Mouse (Mus musculus) lung, postnatal 14 days (tissue): ENCODE data around the gene Rps10.

ENCODE experiments used
- DNase-seq: peaks from one replicate; pipeline ENCODE4 v3.0.0; 2021

Rps10 gene

GRCm38 (mm10) chr17:27636132-27637020 is at the start of gene Rps10:
Gene Rps10 (minus strand): TSS chr17:27636669.
- DNase-seq = no peak

GRCm38 (mm10) chr17:27685550-27685913 is 49.1 kb upstream of the Rps10 start:
- no peak for DNase-seq

GRCm38 (mm10) chr17:27684886-27685549 is 48.5 kb upstream of the Rps10 start:
- DNase-seq = peak; percentile 40

DNA sequence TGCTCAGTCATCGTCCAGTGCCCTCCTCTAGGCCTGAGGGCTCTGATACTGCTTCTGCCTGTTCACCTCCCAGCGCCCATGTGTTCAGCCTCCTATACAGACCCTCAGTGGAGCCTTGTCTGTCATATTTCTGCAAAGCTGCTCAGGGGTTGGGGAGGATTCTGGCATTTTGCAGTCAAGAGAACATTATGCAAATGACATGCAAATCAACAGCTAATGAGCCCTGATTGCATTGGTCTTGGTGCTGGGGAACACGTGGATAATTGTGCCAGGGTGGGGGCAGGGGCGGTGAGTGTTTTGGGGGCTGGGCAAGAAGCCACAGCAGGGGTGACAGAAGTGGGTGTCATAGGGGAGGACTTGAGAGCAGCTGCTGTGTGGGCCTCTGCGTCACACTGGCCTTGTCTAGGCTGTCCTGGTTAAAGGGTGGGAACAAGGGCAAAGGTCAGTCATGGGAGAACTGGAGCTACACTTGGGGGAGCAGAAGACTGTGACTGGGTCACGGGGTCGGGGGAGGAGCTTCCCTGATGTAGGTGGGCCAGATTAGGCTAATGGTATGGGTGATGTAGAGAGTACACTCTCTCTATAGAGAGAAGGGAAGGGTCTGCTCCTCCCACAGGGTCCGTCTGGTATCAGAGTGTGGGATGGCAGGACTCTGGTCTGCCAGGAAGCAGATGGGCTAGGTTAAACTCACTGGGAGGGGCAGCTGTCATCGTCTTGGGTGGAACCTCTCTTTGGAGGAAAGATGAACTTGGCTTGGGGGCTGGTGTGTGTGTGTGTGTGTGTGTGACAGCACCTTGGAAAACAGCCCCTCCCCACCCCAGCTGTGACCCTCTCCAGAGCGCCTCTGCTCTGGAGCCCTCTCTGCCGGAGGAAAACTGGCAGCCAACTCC is 42.7 kb upstream of the Rps10 start:
- DNase-seq = no peak

GRCm38 (mm10) chr17:27677756-27678155 is 41.3 kb upstream of the Rps10 start:
- no peak for DNase-seq

- no peak for DNase-seq
Observed at GRCm38 (mm10) chr17:27676270-27676669, 39.8 kb upstream of the Rps10 start.

GRCm38 (mm10) chr17:27675453-27675852 is 39.0 kb upstream of the Rps10 start:
- DNase-seq = no peak

- no peak for DNase-seq
Observed at GRCm38 (mm10) chr17:27673945-27674344, 37.5 kb upstream of the Rps10 start.

DNA sequence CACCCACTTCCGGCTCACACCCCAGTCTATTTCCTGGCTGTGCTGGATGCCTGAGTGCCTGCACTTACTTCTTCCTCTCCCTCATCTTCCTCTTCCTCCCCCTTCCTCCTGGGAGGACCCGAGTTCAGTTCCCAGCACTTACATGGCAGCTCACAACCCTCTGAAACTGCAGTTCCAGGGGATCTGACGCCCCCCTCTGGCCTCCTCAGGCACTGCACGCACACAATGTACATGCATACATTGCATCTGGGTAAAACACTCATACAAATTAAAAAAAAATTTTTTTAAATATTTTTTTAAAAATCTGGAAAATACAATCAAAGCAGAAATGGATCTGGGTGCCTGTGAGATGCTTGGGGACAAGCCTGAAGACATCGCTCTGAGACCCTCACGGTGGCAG is 35.3 kb upstream of the Rps10 start:
- DNase-seq = no peak

DNA sequence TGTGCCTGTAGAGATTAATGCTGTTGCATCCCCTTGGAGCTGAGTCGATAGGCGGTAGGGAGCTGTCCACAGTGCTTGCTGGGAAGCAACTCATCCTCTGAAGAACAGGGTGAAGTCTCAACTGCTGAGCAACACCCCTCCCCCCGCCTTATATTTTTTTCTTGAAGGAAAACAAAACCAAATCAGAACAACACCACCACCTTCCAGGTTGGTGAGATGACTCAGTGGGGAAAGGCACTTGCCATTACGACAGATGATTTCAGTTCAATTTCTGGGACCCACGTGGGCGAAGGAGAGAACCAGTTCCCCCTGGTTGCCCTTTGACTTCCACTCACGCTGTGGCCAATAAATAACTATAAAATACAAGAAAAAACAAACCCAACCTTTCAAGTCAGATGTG is 22.3 kb upstream of the Rps10 start:
- no peak for DNase-seq

- no peak for DNase-seq
Observed at GRCm38 (mm10) chr17:27657123-27657522, 20.7 kb upstream of the Rps10 start.

GRCm38 (mm10) chr17:27656414-27656813 is 19.9 kb upstream of the Rps10 start:
- no peak for DNase-seq

DNA sequence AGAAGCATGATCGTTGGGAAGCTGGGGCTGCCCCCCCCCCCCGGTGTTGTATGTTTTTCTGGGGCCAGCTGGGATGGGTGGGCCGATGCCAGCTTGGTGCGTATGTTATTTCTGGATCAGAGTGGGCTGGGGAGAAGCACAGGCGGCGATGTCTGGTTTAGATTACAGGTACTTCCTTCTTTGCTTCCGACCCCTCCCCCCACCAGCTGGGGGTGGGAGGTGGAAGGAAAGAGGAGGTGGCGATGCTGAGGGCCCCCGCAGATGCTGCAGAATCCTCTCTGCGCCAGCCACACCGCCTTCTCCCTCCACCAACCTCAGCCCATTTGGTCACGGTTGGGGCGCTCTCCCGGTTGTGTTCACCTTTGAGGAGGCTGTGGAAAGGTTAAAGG is 19.5 kb upstream of the Rps10 start:
- DNase-seq = no peak

DNA sequence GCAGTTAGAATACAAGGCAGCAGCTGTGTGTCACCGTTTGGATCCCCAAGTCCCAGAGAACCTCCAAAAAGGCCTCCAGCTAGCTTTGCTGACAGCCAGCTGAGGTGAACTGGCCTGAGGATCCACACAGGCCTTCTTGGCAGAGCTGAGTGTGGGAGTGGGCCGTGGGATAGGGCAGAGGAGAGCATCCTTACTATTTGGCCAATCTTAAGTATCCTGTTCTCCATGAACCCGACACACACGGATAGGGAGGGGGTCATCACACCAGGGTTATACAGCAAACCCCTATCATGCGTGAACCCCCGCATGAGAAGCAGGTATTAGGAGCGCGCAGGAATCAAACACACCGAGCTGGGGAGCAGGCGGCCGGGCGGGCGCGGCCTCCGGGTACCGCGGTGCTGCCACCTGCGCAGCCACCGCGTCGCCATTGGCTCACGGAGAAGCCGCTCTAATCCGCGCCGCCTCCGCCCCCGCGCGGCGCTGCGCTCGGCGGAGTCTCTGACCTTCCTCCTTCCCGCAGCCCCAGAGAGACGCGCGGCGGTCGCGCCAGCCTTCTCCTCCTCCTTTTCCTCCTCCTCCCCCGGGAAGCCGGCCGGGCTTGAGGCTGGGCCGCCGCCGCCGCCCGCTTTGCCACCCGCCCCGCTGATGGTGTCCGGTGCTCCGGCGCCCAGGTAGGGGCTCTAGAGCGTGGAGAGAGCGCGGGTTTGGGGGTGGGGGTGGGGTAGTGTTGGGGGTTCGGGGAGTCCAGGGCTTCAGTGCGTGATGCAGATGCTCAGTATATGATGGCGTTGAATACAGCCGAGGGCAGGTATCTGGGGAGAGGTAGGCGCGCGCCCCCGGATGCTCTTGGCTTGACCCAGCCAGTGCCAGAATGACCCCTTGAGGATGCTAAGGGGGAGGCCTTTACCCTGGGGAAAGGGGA is 18.9 kb upstream of the Rps10 start, which contains the start of gene Pacsin1:
Pacsin1 (plus strand) TSS at position 421 of the 922 bp plus-strand sequence.
- DNase-seq = peak; percentile 25

GRCm38 (mm10) chr17:27653253-27653959 is 16.9 kb upstream of the Rps10 start:
- DNase-seq = no peak

DNA sequence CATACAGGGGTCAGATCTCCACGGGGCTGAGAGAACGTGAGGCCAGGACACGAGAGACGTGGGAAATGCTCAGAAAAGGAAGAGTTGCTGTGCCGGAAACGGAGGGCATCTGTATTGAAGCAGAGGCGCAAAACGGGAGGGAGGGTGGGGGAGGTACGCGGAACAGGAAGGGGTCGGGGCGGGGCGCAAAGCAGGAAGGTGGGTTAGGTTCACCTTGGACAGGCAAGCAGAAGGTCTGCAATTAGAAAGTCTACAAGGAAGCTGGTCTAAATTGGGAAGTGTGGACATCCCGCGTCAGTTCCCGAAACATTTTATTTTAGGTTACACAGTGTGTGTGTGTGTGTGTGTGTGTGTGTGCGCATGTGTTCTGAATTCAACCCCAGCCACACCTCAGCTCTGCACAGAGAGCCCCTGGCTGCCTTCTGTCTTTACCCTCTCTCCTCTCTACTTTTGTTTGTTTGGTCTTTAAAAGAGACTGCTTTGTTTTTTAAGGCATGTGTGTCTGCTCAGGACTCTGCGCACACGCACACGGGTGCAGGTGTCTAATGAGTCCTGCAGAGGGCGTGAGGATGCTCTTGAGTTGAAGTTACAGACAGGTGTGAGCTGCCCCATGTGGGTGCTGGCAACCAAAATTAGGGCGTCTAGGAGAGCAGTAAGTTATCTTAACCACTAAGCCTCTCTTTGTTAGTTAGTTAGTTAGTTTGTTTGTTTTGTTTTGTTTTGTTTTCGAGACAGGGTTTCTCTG is 15.7 kb upstream of the Rps10 start:
- DNase-seq = no peak

DNA sequence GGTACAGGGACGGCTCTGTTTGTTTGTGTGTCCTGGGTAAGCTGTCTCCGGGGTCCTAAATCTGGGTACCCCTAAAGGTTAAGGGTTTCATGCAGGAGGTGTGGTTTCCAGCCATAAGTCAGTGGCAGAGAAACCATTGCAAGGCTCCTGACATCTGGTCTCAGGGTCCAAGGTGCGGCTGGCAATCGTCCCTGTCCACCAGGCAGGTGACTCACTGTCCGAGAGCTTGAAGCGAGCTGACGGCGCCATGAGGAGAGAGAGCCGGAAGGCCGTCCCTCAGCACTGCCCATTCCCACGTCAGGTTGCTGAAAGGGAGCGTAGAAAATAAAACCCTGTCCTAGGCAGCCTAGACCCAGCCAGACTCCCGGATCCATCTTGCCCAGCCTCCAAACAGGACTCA is 14.1 kb upstream of the Rps10 start:
- no peak for DNase-seq

DNA sequence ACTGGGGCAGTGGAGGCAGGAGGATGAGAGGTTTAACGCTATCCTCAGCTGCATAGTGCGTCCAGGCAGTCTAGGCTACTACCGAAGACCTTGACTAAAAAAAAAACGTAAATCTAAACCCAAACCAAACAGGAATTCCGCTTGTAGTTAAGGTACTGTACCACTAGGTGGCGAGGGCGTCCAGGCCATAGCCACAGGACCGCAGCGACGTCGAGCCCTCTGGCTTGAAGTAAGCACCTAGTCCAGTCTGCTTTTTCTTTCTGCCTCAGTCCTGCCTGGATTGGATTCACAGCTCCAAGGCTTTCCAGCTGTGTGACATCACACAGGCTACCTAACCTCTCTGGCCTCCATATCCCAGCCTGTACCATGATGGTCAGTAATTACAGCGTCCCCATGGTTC is 13.7 kb upstream of the Rps10 start:
- peak; percentile 63 for DNase-seq

- no peak for DNase-seq
Observed at GRCm38 (mm10) chr17:27645807-27646206, 9.3 kb upstream of the Rps10 start.

DNA sequence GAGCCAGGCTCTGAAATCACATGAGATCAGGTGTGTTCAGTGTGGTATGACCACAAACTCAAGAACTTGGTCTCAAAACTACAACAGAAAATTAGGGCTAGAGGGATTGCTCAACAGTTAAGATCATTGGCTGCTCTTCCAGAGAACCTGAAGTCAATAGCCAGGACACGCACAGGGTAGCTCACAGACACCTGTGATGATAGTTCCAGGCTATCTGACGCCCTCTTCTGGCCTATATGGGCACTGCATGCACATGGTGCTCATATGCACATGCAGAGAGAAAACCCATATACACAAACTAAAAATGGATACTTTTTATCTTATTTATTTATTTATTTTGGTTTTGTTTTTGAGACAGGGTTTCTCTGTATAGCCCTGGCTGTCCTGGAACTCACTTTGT is 8.1 kb upstream of the Rps10 start:
- DNase-seq = no peak

GRCm38 (mm10) chr17:27643756-27644155 is 7.3 kb upstream of the Rps10 start:
- DNase-seq = no peak
